Mouse (Mus musculus) frontal cortex, adult 2 months (tissue): ENCODE data around the gene Il34. TPM values are rescaled to one million over a fixed set of nuclear protein-coding genes. Genes with fewer than 3 reads are reported as not detected.
"Not testable (repeated sequence)": the region's sequence is repeated elsewhere in the genome, so short reads cannot be mapped to it uniquely, and the experiment has no call there.

Experiments
- DNase-seq, 2 experiments: peaks; one replicate each; pipeline ENCODE4 v3.0.0; 2022; ENCODE audit warnings: low spot score in 1 of 2; ENCODE audit errors: extremely low spot score in 1 of 2
- polyA plus RNA-seq: library from polyadenylated mRNA; depleted of rRNA; stranded (reverse); fragments of >200 nt; gene quantifications from 2 replicates; pipeline ENCODE4 v1.2.3, GENCODE M21; 2012

Il34 gene
- polyA plus RNA-seq, 1 experiment: 119 TPM

DNA sequence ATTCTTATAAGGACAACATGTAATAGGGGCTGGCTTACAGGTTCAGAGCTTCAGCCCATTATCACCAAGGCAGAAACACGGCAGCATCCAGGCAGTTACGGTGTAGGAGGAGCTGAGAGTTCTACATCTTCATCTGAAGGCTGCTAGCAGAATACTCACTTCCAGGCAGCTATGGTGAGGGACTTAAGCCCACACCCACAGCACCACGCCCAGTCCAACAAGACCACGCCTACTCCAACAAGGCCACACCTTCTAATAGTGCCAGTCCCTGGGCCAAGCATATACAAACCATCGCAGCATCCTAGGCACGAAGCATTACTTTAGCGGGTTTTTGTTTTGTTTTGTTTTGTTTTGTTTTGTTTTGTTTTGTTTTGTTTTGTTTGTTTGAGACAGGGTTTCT is 19.2 kb downstream of the Il34 start:
- DNase-seq: not testable (repeated sequence)

DNA sequence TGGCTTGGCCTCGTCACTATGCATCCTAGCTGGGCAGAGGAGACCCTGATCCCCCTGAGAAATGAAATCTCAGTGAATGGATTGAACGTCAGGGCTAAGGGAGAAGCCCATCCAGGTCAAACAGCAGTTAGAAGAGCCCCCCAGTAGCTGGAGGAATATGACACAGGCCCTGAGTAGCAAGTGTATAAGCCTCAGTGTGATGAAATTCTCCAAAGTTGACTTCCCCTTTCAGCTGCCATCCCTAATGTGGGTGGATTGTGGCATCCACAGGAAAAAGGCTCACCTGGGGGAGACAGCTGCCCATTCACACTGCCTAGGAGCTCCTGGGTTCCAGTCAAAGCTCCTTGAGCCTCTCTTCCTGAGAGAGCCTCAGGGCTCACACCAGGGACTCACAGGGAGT is 20.4 kb downstream of the Il34 start:
- no peak for DNase-seq

DNA sequence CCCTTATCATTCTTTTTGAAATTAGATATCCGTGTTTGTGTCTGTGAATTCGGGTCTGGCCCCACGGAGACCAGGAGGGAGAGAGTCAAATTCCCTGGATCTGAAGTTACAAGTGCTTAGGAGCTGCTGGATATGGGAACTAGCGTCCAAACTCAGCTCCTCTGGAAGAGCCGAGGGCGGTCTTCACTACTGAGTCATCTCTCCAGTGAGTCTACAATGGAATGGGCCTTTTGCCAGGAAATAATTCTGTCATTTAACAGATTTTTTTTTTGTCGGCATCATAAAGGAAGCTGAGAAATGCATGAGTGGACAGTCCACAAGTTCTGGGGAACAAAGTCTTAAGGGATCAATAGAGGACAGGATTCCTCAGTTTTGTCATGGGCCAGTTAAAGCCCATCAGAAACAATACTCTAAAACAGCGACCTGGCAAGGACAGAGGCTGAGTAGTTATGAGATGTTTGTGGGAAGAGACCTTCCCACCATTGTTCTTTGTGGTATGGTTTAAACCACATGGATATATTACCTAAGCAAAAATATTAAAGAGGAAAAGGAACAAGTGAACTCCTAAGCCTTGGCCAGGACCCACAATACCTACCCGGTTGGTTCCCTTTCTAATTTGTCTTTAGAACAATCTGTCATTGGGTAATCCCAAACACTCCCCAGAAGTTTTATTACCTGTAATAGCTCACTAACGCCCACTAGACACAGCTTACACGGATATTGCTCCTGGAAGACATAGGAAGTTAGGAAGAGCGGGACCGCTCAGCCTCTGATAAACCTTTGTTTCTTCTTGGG is 25.6 kb downstream of the Il34 start:
- peak in 1 of 2 experiments; percentile 72 for DNase-seq

DNA sequence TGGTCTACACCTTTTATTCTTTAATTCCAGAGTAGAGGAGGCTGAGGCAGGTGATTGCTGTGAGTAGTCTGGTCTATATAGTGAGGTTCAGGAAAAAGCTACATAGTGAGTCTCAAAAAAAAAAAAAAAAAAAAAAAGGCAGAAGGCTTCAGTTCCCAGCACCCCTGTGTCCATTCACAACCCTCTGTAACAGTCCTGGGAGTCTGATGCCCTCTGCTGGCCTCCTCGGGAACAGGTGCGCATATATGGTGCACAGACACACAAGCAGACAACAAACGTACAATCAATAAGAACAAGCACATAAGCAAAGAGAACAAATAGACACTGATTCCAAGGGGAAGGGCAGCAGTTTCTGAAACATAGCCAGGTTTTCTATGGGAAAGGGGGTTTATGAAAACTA is 29.4 kb downstream of the Il34 start:
- no peak for DNase-seq

DNA sequence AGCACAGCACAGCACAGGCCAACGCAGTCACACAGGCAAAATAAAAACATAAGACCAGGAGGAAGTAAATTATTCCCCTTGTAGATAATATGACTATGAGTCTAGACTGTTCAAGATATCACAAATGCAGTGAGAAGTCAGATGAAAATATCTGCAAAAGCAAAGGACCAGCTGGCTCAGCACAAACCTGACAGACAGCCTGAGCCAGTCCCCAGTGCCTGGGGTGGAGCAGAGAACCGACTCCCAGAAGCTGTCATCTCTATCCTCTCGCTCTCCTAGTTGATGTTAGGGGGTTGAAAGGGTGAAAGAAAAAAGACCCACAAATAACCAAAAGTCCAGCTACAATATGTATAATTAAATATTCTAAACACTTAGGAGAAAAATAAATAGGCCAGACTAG is 30.0 kb downstream of the Il34 start:
- DNase-seq: no peak

DNA sequence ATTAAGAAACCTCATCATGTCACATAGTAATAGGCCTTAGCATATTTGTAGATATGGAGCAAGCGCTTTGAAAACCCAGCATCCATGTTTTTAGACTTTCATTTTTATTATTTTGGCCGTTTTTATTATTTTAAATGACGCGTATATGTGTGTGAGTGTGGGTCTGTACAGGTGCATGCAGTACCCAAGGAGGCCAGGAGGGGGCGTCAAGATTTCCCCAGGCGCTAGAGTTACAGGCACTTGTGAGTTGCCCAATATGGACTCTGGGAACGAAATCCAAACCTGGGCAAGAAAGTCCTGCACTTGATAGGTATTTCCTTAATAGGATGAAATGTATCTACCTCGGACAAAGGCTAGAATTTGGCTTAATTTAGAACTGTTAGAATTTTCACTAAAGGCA is 30.4 kb downstream of the Il34 start:
- DNase-seq: no peak

DNA sequence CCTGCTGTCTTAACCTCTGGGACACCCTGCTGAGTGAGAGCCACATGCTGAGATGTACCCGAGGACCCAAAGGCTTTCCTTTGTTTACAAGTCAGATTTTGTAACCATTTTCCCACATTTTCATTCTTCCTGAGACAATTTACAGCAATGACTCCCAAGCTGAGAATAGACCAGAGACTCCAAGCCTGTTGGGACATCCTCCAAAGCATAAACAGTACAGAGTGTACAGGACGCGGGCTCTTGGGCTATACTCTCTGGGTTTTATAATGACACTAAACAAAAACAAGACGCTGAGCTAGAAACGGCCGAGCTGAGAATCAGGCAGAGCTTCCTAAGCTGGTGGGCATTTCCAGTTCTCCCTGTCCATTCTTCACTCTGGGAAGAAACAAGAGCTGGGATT is 31.0 kb downstream of the Il34 start:
- no peak for DNase-seq

DNA sequence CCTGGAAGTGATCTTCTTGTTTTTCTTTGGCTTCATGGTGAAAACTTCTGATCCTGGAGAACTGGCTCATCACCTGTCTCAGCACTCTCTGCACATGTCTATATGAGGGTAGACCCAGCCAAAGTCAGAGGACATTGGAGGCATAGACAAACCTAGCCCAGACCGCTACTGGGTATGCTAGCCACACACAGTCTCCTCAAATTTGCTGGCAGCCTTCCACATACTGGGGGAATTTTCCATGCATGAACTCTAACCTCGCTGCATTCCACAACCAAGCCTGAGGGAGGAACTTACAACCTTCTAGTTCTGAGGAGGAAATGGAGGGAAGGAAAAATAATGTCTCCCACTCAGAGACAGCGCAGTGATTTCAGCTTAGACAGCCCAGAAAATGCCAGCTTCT is 31.7 kb downstream of the Il34 start:
- DNase-seq: no peak

DNA sequence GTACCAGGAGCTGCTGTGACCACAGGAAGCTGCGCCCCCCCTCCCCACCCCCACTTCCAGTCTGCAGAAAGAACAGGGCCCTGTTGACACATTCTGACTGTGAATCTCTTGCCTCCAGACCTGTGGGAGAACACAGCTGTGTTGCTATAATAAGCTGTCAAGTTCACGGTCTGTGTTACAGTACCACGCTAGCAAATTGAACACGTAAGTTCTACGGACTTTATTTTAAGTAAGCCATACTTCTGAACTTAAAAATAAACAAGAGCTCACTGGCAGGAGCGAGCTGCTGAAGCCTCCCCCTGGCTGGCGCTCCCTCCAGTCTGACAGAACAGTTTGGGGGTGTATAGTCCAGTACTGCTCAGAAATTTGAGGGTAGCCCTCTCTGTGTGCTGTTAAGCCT is 33.3 kb downstream of the Il34 start:
- peak; percentile 62 to 64 for DNase-seq

DNA sequence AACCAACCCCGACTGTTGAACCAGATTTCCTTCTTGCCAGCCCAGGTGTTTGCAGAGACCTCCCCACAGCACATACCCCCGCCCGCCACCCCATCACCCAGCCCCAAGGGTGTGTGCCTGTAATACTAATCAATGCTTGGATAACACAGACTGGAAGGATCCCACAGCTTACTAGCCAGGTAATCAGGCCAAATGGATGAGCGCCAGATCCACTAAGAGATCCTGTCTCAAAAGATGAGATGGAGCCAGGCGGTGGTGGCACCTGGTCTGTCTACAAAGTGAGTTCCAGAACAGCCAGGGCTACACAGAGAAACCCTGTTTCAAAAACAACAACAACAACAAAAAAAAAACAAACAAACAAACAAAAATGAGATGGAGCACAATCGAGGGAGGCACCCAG is 38.5 kb downstream of the Il34 start:
- no peak for DNase-seq

- no peak for DNase-seq
Measured at GRCm38 (mm10) chr8:110764671-110765070, 41.1 kb downstream of the Il34 start.

GRCm38 (mm10) chr8:110761988-110762387 is 43.7 kb downstream of the Il34 start:
- DNase-seq: no peak

DNA sequence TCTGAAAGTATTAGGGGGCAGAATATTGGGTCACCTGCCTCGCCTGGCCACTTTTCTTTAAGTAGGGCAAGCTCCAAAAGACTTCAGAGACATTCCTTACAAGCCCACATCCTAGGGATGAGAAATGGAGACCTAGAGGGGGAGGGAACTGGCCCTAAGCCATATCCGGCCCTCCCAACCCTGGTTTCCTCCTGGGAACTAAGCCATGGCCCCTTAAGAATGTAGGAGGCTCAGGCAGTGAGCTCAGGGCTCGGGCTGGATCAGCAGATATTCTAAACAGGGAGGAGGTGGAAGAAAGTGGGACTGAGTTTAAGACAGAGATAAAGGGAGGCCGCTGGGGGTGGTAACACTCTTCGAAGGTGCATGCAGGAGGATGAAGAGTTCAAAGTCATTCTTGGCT is 44.5 kb downstream of the Il34 start:
- no peak for DNase-seq

DNA sequence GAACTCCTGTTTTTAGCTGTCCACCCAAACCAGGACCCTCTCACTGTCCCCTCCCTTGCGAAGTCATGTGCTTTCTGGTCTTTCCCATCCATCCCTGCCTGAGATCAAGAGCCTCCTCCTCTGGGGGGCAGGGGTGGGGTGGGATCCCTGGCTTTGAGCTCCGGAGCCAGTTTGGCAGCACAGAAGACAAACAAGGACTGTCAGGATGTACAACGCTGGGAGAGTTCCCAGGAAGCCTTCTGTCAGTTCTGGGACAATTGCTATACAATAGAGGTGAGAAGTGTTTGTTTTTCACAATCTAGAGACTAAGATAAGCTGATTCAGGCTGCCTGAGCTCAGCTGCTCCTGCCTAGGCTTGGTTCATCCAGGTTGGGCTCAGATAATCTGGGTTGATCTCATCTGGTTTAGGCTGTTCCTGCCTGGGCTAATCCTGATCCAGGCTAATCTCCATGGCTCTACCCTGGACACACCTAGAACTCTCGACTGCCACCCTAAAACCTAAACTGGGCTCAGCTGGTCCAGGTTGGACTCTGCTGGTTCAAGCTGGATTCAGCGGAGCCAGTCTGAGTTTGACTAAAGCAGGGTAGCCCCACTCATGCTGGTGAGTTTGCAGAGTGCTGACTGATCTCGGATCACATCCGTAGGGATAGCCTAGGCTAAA is 45.3 kb downstream of the Il34 start:
- no peak for DNase-seq

DNA sequence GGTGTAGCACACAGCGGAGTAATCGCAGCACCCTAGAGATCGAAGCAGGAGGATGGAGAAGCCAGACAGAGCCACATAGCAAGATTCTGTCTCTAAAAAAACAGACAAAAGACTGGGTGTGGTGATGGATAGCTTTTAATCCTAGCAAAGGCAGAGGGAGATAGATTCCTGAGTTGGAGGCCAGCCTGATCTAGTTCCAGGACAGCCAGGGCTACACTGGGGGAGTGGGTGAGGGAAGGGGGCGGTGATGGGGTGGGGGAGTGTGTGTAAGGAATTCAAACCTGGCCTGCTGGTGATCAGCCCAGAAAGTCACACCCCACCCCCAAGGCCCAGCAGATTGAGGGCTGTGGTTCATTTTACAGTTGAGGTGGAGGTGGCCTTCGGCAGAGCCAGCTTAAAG is 49.5 kb downstream of the Il34 start:
- no peak for DNase-seq

- DNase-seq: peak; percentile 71 to 84
Measured at GRCm38 (mm10) chr8:110755511-110756170, 50.1 kb downstream of the Il34 start.

- peak; percentile 69 to 71 for DNase-seq
Measured at GRCm38 (mm10) chr8:110754713-110755112, 51.0 kb downstream of the Il34 start.

GRCm38 (mm10) chr8:110751490-110751889 is 54.2 kb downstream of the Il34 start:
- DNase-seq: no peak

- no peak for DNase-seq
Measured at GRCm38 (mm10) chr8:110750269-110750668, 55.5 kb downstream of the Il34 start.

DNA sequence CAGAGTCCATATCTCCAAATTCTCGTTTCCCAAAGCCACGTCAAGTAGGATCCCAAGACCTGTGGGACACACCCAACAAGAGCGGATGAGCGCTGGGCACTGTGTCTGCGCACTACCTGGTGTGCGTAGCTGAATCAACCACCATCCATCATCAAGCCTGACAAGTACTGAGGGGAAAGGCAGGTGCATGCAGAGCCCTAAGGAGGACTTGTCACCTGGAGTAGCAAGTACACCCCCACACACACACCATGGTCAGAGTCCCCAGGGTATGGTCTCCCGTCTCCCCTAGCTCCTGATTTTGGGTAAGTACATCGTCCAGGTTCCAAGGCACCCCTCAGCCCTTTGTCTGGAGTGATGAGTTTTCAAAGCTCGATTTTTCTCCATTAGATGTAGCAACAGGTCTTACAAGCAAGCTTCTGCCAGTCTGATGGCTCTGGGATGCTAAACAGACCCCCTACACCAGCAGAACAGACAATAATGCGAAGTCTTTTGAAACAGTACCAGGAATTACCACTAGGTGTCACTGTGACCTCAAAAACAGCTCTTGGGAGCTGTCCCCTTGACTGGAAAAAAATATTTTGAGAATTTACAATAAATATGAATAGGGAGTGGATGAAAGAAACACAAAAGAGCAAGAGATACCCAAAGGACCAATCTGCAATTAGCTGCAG is 56.1 kb downstream of the Il34 start:
- peak in 1 of 2 experiments; percentile 88 for DNase-seq

- DNase-seq: no peak
Measured at GRCm38 (mm10) chr8:110746661-110747060, 59.1 kb downstream of the Il34 start.
